Mouse (Mus musculus): ENCODE data around the gene Pdzk1ip1. TPM values are rescaled to one million over a fixed set of nuclear protein-coding genes. Genes with fewer than 3 reads are reported as not detected.

Pdzk1ip1 gene
- total RNA-seq, 2 experiments from 2014 or later = 0.88 to 2.0 TPM

GRCm38 (mm10) chr4:115071668-115072067 lies 16.8 kb upstream of the Pdzk1ip1 start:
- DNase-seq = no peak
- intact Hi-C loops (cut with DNase I) = no loop called here

GRCm38 (mm10) chr4:115074789-115075188 lies 13.7 kb upstream of the Pdzk1ip1 start:
- intact Hi-C loops (cut with DNase I) = no loop called here
- DNase-seq = no peak

GRCm38 (mm10) chr4:115075204-115075915 lies 13.1 kb upstream of the Pdzk1ip1 start:
- peak; percentile 37 to 39 for DNase-seq
- intact Hi-C loops (cut with DNase I) = no loop called here

- peak; percentile 59 to 63 for DNase-seq
- intact Hi-C loops (cut with DNase I) = no loop called here
These were observed 9.4 kb upstream of the Pdzk1ip1 start for GRCm38 (mm10) chr4:115078892-115079820.

- DNase-seq = no peak
- intact Hi-C loops (cut with DNase I) = no loop called here
These were observed 8.6 kb upstream of the Pdzk1ip1 start for GRCm38 (mm10) chr4:115079821-115080349.

- DNase-seq = no peak
- intact Hi-C loops (cut with DNase I) = no loop called here
These were observed 5.5 kb upstream of the Pdzk1ip1 start for GRCm38 (mm10) chr4:115083031-115083430.

GRCm38 (mm10) chr4:115085522-115086095 lies 2.9 kb upstream of the Pdzk1ip1 start:
- DNase-seq = peak; percentile 61 to 77
- intact Hi-C loops (cut with DNase I) = loop anchor here (1.0 to 5.0 kb wide), 3 partner anchors 37 to 88 kb away; no protein-coding TSS in a partner anchor

- intact Hi-C loops (cut with DNase I) = loop anchor here (5.0 kb wide), 1 partner anchor 89 kb away; no protein-coding TSS in a partner anchor
- no peak for DNase-seq
These were observed 2.3 kb upstream of the Pdzk1ip1 start for GRCm38 (mm10) chr4:115086257-115086656.

- intact Hi-C loops (cut with DNase I) = loop anchor here (5.0 kb wide), 1 partner anchor 90 kb away; no protein-coding TSS in a partner anchor
- no peak for DNase-seq
These were observed 1.6 kb upstream of the Pdzk1ip1 start for GRCm38 (mm10) chr4:115086763-115087415.

GRCm38 (mm10) chr4:115090592-115090991 lies 2.1 kb downstream of the Pdzk1ip1 start:
- no peak for DNase-seq
- intact Hi-C loops (cut with DNase I) = no loop called here

- intact Hi-C loops (cut with DNase I) = no loop called here
- no peak for DNase-seq
These were observed 3.3 kb downstream of the Pdzk1ip1 start for GRCm38 (mm10) chr4:115091806-115092205.

GRCm38 (mm10) chr4:115093331-115093864 lies 4.9 kb downstream of the Pdzk1ip1 start:
- no peak for DNase-seq
- intact Hi-C loops (cut with DNase I) = no loop called here

- intact Hi-C loops (cut with DNase I) = no loop called here
These were observed 5.5 kb downstream of the Pdzk1ip1 start for GRCm38 (mm10) chr4:115094056-115094455.

GRCm38 (mm10) chr4:115095671-115096434 lies 7.3 kb downstream of the Pdzk1ip1 start:
- intact Hi-C loops (cut with DNase I) = no loop called here
- peak in 1 of 2 experiments; percentile 45 for DNase-seq

More at GRCm38 (mm10) chr4:115094056-115094455, 5.5 kb downstream of the Pdzk1ip1 start:
- no peak for DNase-seq

GRCm38 (mm10) chr4:115096435-115097145 lies 8.1 kb downstream of the Pdzk1ip1 start:
- intact Hi-C loops (cut with DNase I) = no loop called here

GRCm38 (mm10) chr4:115097146-115097496 lies 8.6 kb downstream of the Pdzk1ip1 start:
- peak in 1 of 2 experiments; percentile 44 for DNase-seq
- intact Hi-C loops (cut with DNase I) = no loop called here

More at GRCm38 (mm10) chr4:115096435-115097145, 8.1 kb downstream of the Pdzk1ip1 start:
- DNase-seq = no peak

- intact Hi-C loops (cut with DNase I) = no loop called here
- DNase-seq = peak; percentile 55 to 72
These were observed 13.2 kb downstream of the Pdzk1ip1 start for GRCm38 (mm10) chr4:115101682-115102081.

- intact Hi-C loops (cut with DNase I) = no loop called here
- DNase-seq = no peak
These were observed 15.0 kb downstream of the Pdzk1ip1 start for GRCm38 (mm10) chr4:115103510-115103909.

All from heart, postnatal 14 days (tissue).